Mouse (Mus musculus) lung, adult 2 months (tissue): ENCODE data around the gene Cfdp1.

Experiments
- CTCF ChIP-seq: fragments of 200-500 bp; IDR thresholded peaks from 2 replicates; pipeline ENCODE4 v1.5.1; 2011; ENCODE audit warnings: mild to moderate bottlenecking, low read length, control low read depth; ENCODE audit not compliant: insufficient read depth
- POLR2A ChIP-seq: fragments of 200-500 bp; IDR thresholded peaks from 2 replicates; pipeline ENCODE4 v1.6.1; 2011; ENCODE audit warnings: low read depth, mild to moderate bottlenecking, control low read depth, low read length, borderline replicate concordance; ENCODE audit errors: extremely low read depth

- TF ChIP-seq POLR2A = no peak
- TF ChIP-seq CTCF = no peak
Measured at GRCm38 (mm10) chr8:111787683-111788082, 66.4 kb downstream of the Cfdp1 start.
